Mouse (Mus musculus): Measurements from ENCODE around the gene Tiparp.

GRCm38 (mm10) chr3:65594493-65594892 is 66.3 kb downstream of the Tiparp start:
- TF ChIP-seq CTCF (IDR thresholded peaks at IDR 0.05; ENCODE audit: low read depth, low read length) (no peak), POLR2A (IDR thresholded peaks at IDR 0.05; ENCODE audit: borderline replicate concordance, low read depth, low read length) (no peak)

Measured in bone marrow macrophage, adult 2 months (primary cell).